In the genomic region with DNA sequence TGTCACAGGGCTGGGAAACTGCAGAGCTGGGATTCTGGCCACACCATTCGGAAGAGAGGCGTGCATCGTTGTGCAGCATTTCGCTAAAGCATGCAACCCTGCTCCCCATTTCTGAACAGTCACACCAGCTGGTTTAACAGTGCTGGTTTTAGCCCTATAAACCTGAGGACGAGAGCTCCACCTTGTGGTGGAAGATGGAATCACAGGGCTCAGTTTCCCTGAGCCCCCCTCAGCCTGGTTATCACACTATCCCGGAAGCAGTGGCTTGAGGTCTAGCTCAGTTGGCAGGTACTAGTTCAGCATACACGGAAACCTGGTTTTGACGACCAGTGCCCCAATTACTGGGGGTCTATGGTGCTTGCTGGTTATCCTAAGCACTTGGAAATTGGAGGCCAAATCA, we compare ENCODE assay signal across 8 mouse cellular contexts. TPM values are rescaled to one million over a fixed set of nuclear protein-coding genes. Genes with fewer than 3 reads are reported as not detected.
DNase-seq lines count a peak whose midpoint lies in the region; ATAC-seq lines count a peak whose summit lies in the region.

No protein-coding gene starts in this region.

- H3K9ac ChIP-seq in forebrain, embryonic 11.5 days (ENCODE audit: low read length) = no peak overlapping the region
- H3K9ac ChIP-seq in hindbrain, embryonic 13.5 days = no peak overlapping the region

- no peaks in the 10 kb centered on the region for H3K27me3 ChIP-seq in forebrain, embryonic 11.5 days (ENCODE audit: control insufficient read depth, insufficient read depth, low read length)
- H3K27me3 ChIP-seq in hindbrain, embryonic 13.5 days = no peaks in the 10 kb centered on the region

- DNase-seq in Muller cell, postnatal 12 days (ENCODE audit: inconsistent ontology term) = peak; percentile 63
- DNase-seq in c-Kit-positive CD71-negative TER-119-negative erythroid progenitor cells, embryonic 14.5 days (ENCODE audit: low read depth) = peak; percentile 85
- DNase-seq in forebrain, embryonic 11.5 days (ENCODE audit: low spot score) = peak; percentile 89
- peak; percentile 78 to 79 for DNase-seq in layer of hippocampus, postnatal 10 days (ENCODE audit: low spot score in 2 of 2)
- DNase-seq in lung, postnatal 25 days (ENCODE audit: low spot score) = peak; percentile 60
- peak; percentile 83 for DNase-seq in retina, postnatal 1 day
- DNase-seq in urinary bladder, postnatal 36 days (ENCODE audit: low spot score in 2 of 2) = peak; percentile 19 to 27

- H3K27ac ChIP-seq in forebrain, embryonic 11.5 days (ENCODE audit: low read depth, low read length) = no peak overlapping the region
- H3K27ac ChIP-seq in hindbrain, embryonic 13.5 days = no peak overlapping the region

- H3K4me3 ChIP-seq in forebrain, embryonic 11.5 days (ENCODE audit: low read depth, low read length) = no peak overlapping the region
- no peak overlapping the region for H3K4me3 ChIP-seq in hindbrain, embryonic 13.5 days

- H3K4me1 ChIP-seq in forebrain, embryonic 11.5 days (replicated peaks; ENCODE audit: control insufficient read depth, insufficient read depth, low read length) = no peaks in the 10 kb centered on the region
- no peaks in the 10 kb centered on the region for H3K4me1 ChIP-seq in hindbrain, embryonic 13.5 days (replicated peaks)

- 0 out of 2 replicates have a peak, but pooled peaks have one; percentile 30 for ATAC-seq in forebrain, embryonic 11.5 days (replicated peaks; ENCODE audit: low FRiP score)
- ATAC-seq in hindbrain, embryonic 13.5 days (ENCODE audit: low FRiP score) = peak; percentile 69

- H3K36me3 ChIP-seq in forebrain, embryonic 11.5 days (ENCODE audit: control insufficient read depth, insufficient read depth, low read length) = no peaks in the 10 kb centered on the region
- H3K36me3 ChIP-seq in hindbrain, embryonic 13.5 days = no peaks in the 10 kb centered on the region

- H3K9me3 ChIP-seq in forebrain, embryonic 11.5 days (ENCODE audit: control insufficient read depth, low read length) = no peaks in the 10 kb centered on the region; the same call in 1 of the 2 replicates
- H3K9me3 ChIP-seq in hindbrain, embryonic 13.5 days = no peaks in the 10 kb centered on the region

- H3K4me2 ChIP-seq in forebrain, embryonic 11.5 days (ENCODE audit: low read depth, low read length, severe bottlenecking) = no peak overlapping the region
- no peak overlapping the region for H3K4me2 ChIP-seq in hindbrain, embryonic 13.5 days

- WGBS in forebrain, embryonic 11.5 days = 14% methylated on average over 8 of the region's 8 CpGs
- 17% methylated on average over 8 of the region's 8 CpGs for WGBS in hindbrain, embryonic 13.5 days

RNA-seq across cellular contexts. Expression of a gene that starts 13.9 kb away (rescaled TPM):
- polyA plus RNA-seq in forebrain, embryonic 11.5 days (2014; fragmentation: Nextera tagmentation; extraction: Ambion mirVana) = not detected in 2 replicates
- not detected in 2 replicates for polyA plus RNA-seq in hindbrain, embryonic 13.5 days (2015; fragmentation: Nextera tagmentation; extraction: Ambion mirVana)
- total RNA-seq in layer of hippocampus, postnatal 10 days (2021) = not detected

RNA-seq across cellular contexts. Expression of a gene that starts 26.2 kb away (rescaled TPM):
- polyA plus RNA-seq in forebrain, embryonic 11.5 days (2014; fragmentation: Nextera tagmentation; extraction: Ambion mirVana) = 0.69 and 0.73 TPM in 2 replicates
- not detected in 2 replicates for polyA plus RNA-seq in hindbrain, embryonic 13.5 days (2015; fragmentation: Nextera tagmentation; extraction: Ambion mirVana)
- total RNA-seq in layer of hippocampus, postnatal 10 days (2021) = under 1 TPM; 0.20 to 0.64 TPM

RNA-seq across cellular contexts. Expression of a gene that starts 46.5 kb away (rescaled TPM):
- polyA plus RNA-seq in forebrain, embryonic 11.5 days (2014; fragmentation: Nextera tagmentation; extraction: Ambion mirVana) = not detected in 2 replicates
- polyA plus RNA-seq in hindbrain, embryonic 13.5 days (2015; fragmentation: Nextera tagmentation; extraction: Ambion mirVana) = not detected in 2 replicates
- total RNA-seq in layer of hippocampus, postnatal 10 days (2021) = not detected

RNA-seq across cellular contexts. Expression of a gene that starts 52.0 kb away (rescaled TPM):
- not detected in 2 replicates for polyA plus RNA-seq in forebrain, embryonic 11.5 days (2014; fragmentation: Nextera tagmentation; extraction: Ambion mirVana)
- not detected in 2 replicates for polyA plus RNA-seq in hindbrain, embryonic 13.5 days (2015; fragmentation: Nextera tagmentation; extraction: Ambion mirVana)
- total RNA-seq in layer of hippocampus, postnatal 10 days (2021) = under 1 TPM; 0.37 to 0.60 TPM

Comparison
In these comparisons a context has a peak if more than half of its experiments do, and no peak if none do; other contexts are left out.
1. DNase-seq: peak in every context shown above with its lines; median percentile 89 in forebrain, embryonic 11.5 days; 85 in c-Kit-positive CD71-negative TER-119-negative erythroid progenitor cells, embryonic 14.5 days; 83 in retina, postnatal 1 day; 78 in layer of hippocampus, postnatal 10 days; 63 in Muller cell, postnatal 12 days; 60 in lung, postnatal 25 days; 23 in urinary bladder, postnatal 36 days.